Mouse (Mus musculus) layer of hippocampus, adult 2 months (tissue): ENCODE measurements around the gene Cpe. TPM values are rescaled to one million over a fixed set of nuclear protein-coding genes. Genes with fewer than 3 reads are reported as not detected.

Source experiments
- DNase-seq, 2 experiments: peaks; one replicate each; pipeline ENCODE4 v3.0.0; 2022; ENCODE audit warnings: low spot score in 2 of 2
- H3K27ac ChIP-seq: fragments of 200-600 bp; 2 replicates; pipeline ENCODE4 v1.8.1; 2022
- H3K4me3 ChIP-seq: fragments of 200-600 bp; 2 replicates; pipeline ENCODE4 v1.8.1; 2022; ENCODE audit warnings: mild to moderate bottlenecking
- CTCF ChIP-seq: fragments of 200-600 bp; conservative IDR thresholded peaks from 2 replicates; pipeline ENCODE4 v1.8.1; 2022; ENCODE audit warnings: antibody characterized with exemption, mild to moderate bottlenecking, moderate library complexity
- total RNA-seq, 2 experiments: library from RNA; stranded (reverse); gene quantifications; 2 replicates each; pipeline ENCODE4 v1.2.3; 2021

The Cpe gene
- total RNA-seq, 2 experiments from 2014 or later = 2,581 to 2,789 TPM

- DNase-seq = peak; percentile 54 to 70
- Histone ChIP-seq H3K4me3 (no peak overlapping the region), H3K27ac (peak overlapping the region; percentile 84)
- no peak for TF ChIP-seq CTCF
These were observed 28.0 kb downstream of the Cpe start for GRCm38 (mm10) chr8:64664811-64665210.

- no peak for DNase-seq
- TF ChIP-seq CTCF = no peak
- Histone ChIP-seq H3K27ac (peak overlapping the region; percentile 84), H3K4me3 (no peak overlapping the region)
These were observed 28.5 kb downstream of the Cpe start for GRCm38 (mm10) chr8:64664350-64664749.

- Histone ChIP-seq H3K27ac (peak overlapping the region; percentile 93), H3K4me3 (peak overlapping the region; percentile 24; the same call in 1 of the 2 replicates)
- no peak for TF ChIP-seq CTCF
- peak; percentile 58 to 84 for DNase-seq
These were observed 33.8 kb downstream of the Cpe start for GRCm38 (mm10) chr8:64659097-64659496.

- Histone ChIP-seq H3K4me3 (peak overlapping the region; percentile 11; the same call in 1 of the 2 replicates), H3K27ac (peak overlapping the region; percentile 93)
- peak; percentile 35 to 77 for DNase-seq
- no peak for TF ChIP-seq CTCF
These were observed 34.9 kb downstream of the Cpe start for GRCm38 (mm10) chr8:64657980-64658401.

GRCm38 (mm10) chr8:64657517-64657916, 35.3 kb downstream of the Cpe start:
- DNase-seq = no peak
- peak overlapping the region; percentile 11; the same call in 1 of the 2 replicates for H3K4me3 ChIP-seq
- TF ChIP-seq CTCF = no peak
- H3K27ac ChIP-seq = peak overlapping the region; percentile 93

- Histone ChIP-seq H3K4me3 (no peak overlapping the region), H3K27ac (peak overlapping the region; percentile 93)
- DNase-seq = no peak
- TF ChIP-seq CTCF = no peak
These were observed 37.0 kb downstream of the Cpe start for GRCm38 (mm10) chr8:64655887-64656286.

GRCm38 (mm10) chr8:64655087-64655486, 37.8 kb downstream of the Cpe start:
- H3K27ac ChIP-seq = peak overlapping the region; percentile 93
- DNase-seq = peak in 1 of 2 experiments; percentile 63
- TF ChIP-seq CTCF = no peak
- no peak overlapping the region for H3K4me3 ChIP-seq

- H3K4me3 ChIP-seq = no peak overlapping the region
- DNase-seq = peak in 1 of 2 experiments; percentile 67
- TF ChIP-seq CTCF = no peak
- H3K27ac ChIP-seq = peak overlapping the region; percentile 93
These were observed 40.6 kb downstream of the Cpe start for GRCm38 (mm10) chr8:64652285-64652684.

- no peak overlapping the region for H3K4me3 ChIP-seq
- DNase-seq = no peak
- peak overlapping the region; percentile 93 for H3K27ac ChIP-seq
- TF ChIP-seq CTCF = no peak
These were observed 44.8 kb downstream of the Cpe start for GRCm38 (mm10) chr8:64648063-64648462.

GRCm38 (mm10) chr8:64647148-64647547, 45.7 kb downstream of the Cpe start:
- H3K27ac ChIP-seq = peak overlapping the region; percentile 93
- no peak for DNase-seq
- no peak for TF ChIP-seq CTCF
- no peak overlapping the region for H3K4me3 ChIP-seq

GRCm38 (mm10) chr8:64646421-64646820, 46.4 kb downstream of the Cpe start:
- peak overlapping the region; percentile 93 for H3K27ac ChIP-seq
- no peak for DNase-seq
- no peak overlapping the region for H3K4me3 ChIP-seq
- no peak for TF ChIP-seq CTCF

GRCm38 (mm10) chr8:64644108-64645005, 48.5 kb downstream of the Cpe start:
- H3K4me3 ChIP-seq = no peak overlapping the region
- peak; percentile 51 to 76 for DNase-seq
- H3K27ac ChIP-seq = peak overlapping the region; percentile 93
- TF ChIP-seq CTCF = no peak

- no peak overlapping the region for H3K4me3 ChIP-seq
- DNase-seq = no peak
- peak overlapping the region; percentile 93 for H3K27ac ChIP-seq
- no peak for TF ChIP-seq CTCF
These were observed 49.5 kb downstream of the Cpe start for GRCm38 (mm10) chr8:64643382-64643781.

GRCm38 (mm10) chr8:64642799-64643198, 50.1 kb downstream of the Cpe start:
- DNase-seq = no peak
- TF ChIP-seq CTCF = no peak
- H3K4me3 ChIP-seq = no peak overlapping the region
- H3K27ac ChIP-seq = peak overlapping the region; percentile 93
